Mouse (Mus musculus): Measurements from ENCODE around the gene Limch1. TPM values are rescaled to one million over a fixed set of nuclear protein-coding genes. Genes with fewer than 3 reads are reported as not detected.

Gene Limch1
- polyA plus RNA-seq, 1 experiment from 2014 or later = 16.1 TPM

- Histone ChIP-seq H3K4me2 (ENCODE audit: low read length) (no peak overlapping the region), H3K27ac (ENCODE audit: low read depth) (no peak overlapping the region), H3K9ac (ENCODE audit: low read length) (no peak overlapping the region), H3K4me3 (ENCODE audit: low read depth, low read length) (no peak overlapping the region), H3K27me3 (replicated peaks; ENCODE audit: control insufficient read depth, insufficient read depth, low read length) (no peaks in the 10 kb centered on the region), H3K36me3 (ENCODE audit: control insufficient read depth, insufficient read depth, low read length) (no peaks in the 10 kb centered on the region), H3K4me1 (replicated peaks; ENCODE audit: control insufficient read depth, insufficient read depth, low read length) (no peaks in the 10 kb centered on the region), H3K9me3 (ENCODE audit: control insufficient read depth, low read length) (no peaks in the 10 kb centered on the region)
- DNase-seq (ENCODE audit: low spot score) = no peak
- no peak for ATAC-seq (replicated peaks; ENCODE audit: low FRiP score, low TSS enrichment, low read depth)
- WGBS = 27% methylated on average over 6 of the region's 6 CpGs
These were observed 89.1 kb downstream of the Limch1 start for GRCm38 (mm10) chr5:66834756-66835155.

- Histone ChIP-seq H3K27me3 (replicated peaks; ENCODE audit: control insufficient read depth, insufficient read depth, low read length) (no peaks in the 10 kb centered on the region), H3K36me3 (ENCODE audit: control insufficient read depth, insufficient read depth, low read length) (no peaks in the 10 kb centered on the region), H3K4me3 (ENCODE audit: low read depth, low read length) (no peak overlapping the region), H3K4me1 (replicated peaks; ENCODE audit: control insufficient read depth, insufficient read depth, low read length) (no peaks in the 10 kb centered on the region), H3K9me3 (ENCODE audit: control insufficient read depth, low read length) (no peaks in the 10 kb centered on the region), H3K27ac (ENCODE audit: low read depth) (no peak overlapping the region), H3K9ac (ENCODE audit: low read length) (no peak overlapping the region), H3K4me2 (ENCODE audit: low read length) (no peak overlapping the region)
- ATAC-seq (replicated peaks; ENCODE audit: low FRiP score, low TSS enrichment, low read depth) = no peak
- 91% methylated on average over 4 of the region's 4 CpGs for WGBS
- no peak for DNase-seq (ENCODE audit: low spot score)
These were observed 91.3 kb downstream of the Limch1 start for GRCm38 (mm10) chr5:66836892-66837291.

GRCm38 (mm10) chr5:66841971-66842370 lies 96.3 kb downstream of the Limch1 start:
- no peak overlapping the region for H3K27ac ChIP-seq (ENCODE audit: low read depth)
- H3K4me1 ChIP-seq (replicated peaks; ENCODE audit: control insufficient read depth, insufficient read depth, low read length) = no peaks in the 10 kb centered on the region
- WGBS = 93% methylated on average over 2 of the region's 2 CpGs
- H3K27me3 ChIP-seq (replicated peaks; ENCODE audit: control insufficient read depth, insufficient read depth, low read length) = no peaks in the 10 kb centered on the region
- DNase-seq (ENCODE audit: low spot score) = no peak
- H3K9ac ChIP-seq (ENCODE audit: low read length) = no peak overlapping the region
- H3K36me3 ChIP-seq (ENCODE audit: control insufficient read depth, insufficient read depth, low read length) = no peaks in the 10 kb centered on the region
- no peak overlapping the region for H3K4me3 ChIP-seq (ENCODE audit: low read depth, low read length)
- no peaks in the 10 kb centered on the region for H3K9me3 ChIP-seq (ENCODE audit: control insufficient read depth, low read length)
- ATAC-seq (replicated peaks; ENCODE audit: low FRiP score, low TSS enrichment, low read depth) = no peak
- no peak overlapping the region for H3K4me2 ChIP-seq (ENCODE audit: low read length)

GRCm38 (mm10) chr5:66842776-66843175 lies 97.1 kb downstream of the Limch1 start:
- no peak for ATAC-seq (replicated peaks; ENCODE audit: low FRiP score, low TSS enrichment, low read depth)
- 88% methylated on average over 5 of the region's 5 CpGs for WGBS
- no peak for DNase-seq (ENCODE audit: low spot score)

GRCm38 (mm10) chr5:66848136-66848535 lies 102.5 kb downstream of the Limch1 start:
- Histone ChIP-seq H3K9ac (ENCODE audit: low read length) (no peak overlapping the region), H3K27ac (ENCODE audit: low read depth) (no peak overlapping the region), H3K9me3 (ENCODE audit: control insufficient read depth, low read length) (no peaks in the 10 kb centered on the region), H3K4me3 (ENCODE audit: low read depth, low read length) (no peak overlapping the region), H3K4me1 (replicated peaks; ENCODE audit: control insufficient read depth, insufficient read depth, low read length) (no peaks in the 10 kb centered on the region), H3K27me3 (replicated peaks; ENCODE audit: control insufficient read depth, insufficient read depth, low read length) (no peaks in the 10 kb centered on the region), H3K36me3 (ENCODE audit: control insufficient read depth, insufficient read depth, low read length) (no peaks in the 10 kb centered on the region), H3K4me2 (ENCODE audit: low read length) (no peak overlapping the region)
- DNase-seq (ENCODE audit: low spot score) = no peak
- no peak for ATAC-seq (replicated peaks; ENCODE audit: low FRiP score, low TSS enrichment, low read depth)
- WGBS = 67% methylated on average over 7 of the region's 7 CpGs

More at GRCm38 (mm10) chr5:66842776-66843175, 97.1 kb downstream of the Limch1 start:
- Histone ChIP-seq H3K9ac (ENCODE audit: low read length) (no peak overlapping the region), H3K36me3 (ENCODE audit: control insufficient read depth, insufficient read depth, low read length) (no peaks in the 10 kb centered on the region), H3K9me3 (ENCODE audit: control insufficient read depth, low read length) (no peaks in the 10 kb centered on the region), H3K27me3 (replicated peaks; ENCODE audit: control insufficient read depth, insufficient read depth, low read length) (no peaks in the 10 kb centered on the region), H3K4me3 (ENCODE audit: low read depth, low read length) (no peak overlapping the region), H3K4me1 (replicated peaks; ENCODE audit: control insufficient read depth, insufficient read depth, low read length) (no peaks in the 10 kb centered on the region), H3K27ac (ENCODE audit: low read depth) (no peak overlapping the region), H3K4me2 (ENCODE audit: low read length) (no peak overlapping the region)

- Histone ChIP-seq H3K27me3 (replicated peaks; ENCODE audit: control insufficient read depth, insufficient read depth, low read length) (no peaks in the 10 kb centered on the region), H3K9me3 (ENCODE audit: control insufficient read depth, low read length) (no peaks in the 10 kb centered on the region), H3K4me1 (replicated peaks; ENCODE audit: control insufficient read depth, insufficient read depth, low read length) (no peaks in the 10 kb centered on the region), H3K9ac (ENCODE audit: low read length) (no peak overlapping the region), H3K4me3 (ENCODE audit: low read depth, low read length) (no peak overlapping the region), H3K36me3 (ENCODE audit: control insufficient read depth, insufficient read depth, low read length) (no peaks in the 10 kb centered on the region), H3K27ac (ENCODE audit: low read depth) (no peak overlapping the region), H3K4me2 (ENCODE audit: low read length) (no peak overlapping the region)
- DNase-seq (ENCODE audit: low spot score) (no peak), ATAC-seq (replicated peaks; ENCODE audit: low FRiP score, low TSS enrichment, low read depth) (no peak)
- 68% methylated on average over 4 of the region's 4 CpGs for WGBS
These were observed 103.5 kb downstream of the Limch1 start for GRCm38 (mm10) chr5:66849148-66849547.

- 80% methylated on average over 11 of the region's 11 CpGs for WGBS
- Histone ChIP-seq H3K27me3 (replicated peaks; ENCODE audit: control insufficient read depth, insufficient read depth, low read length) (no peaks in the 10 kb centered on the region), H3K9ac (ENCODE audit: low read length) (no peak overlapping the region), H3K4me3 (ENCODE audit: low read depth, low read length) (no peak overlapping the region), H3K9me3 (ENCODE audit: control insufficient read depth, low read length) (no peaks in the 10 kb centered on the region), H3K4me1 (replicated peaks; ENCODE audit: control insufficient read depth, insufficient read depth, low read length) (peaks cover 6% of the 10 kb centered on the region), H3K36me3 (ENCODE audit: control insufficient read depth, insufficient read depth, low read length) (no peaks in the 10 kb centered on the region), H3K4me2 (ENCODE audit: low read length) (no peak overlapping the region), H3K27ac (ENCODE audit: low read depth) (no peak overlapping the region)
- DNase-seq (ENCODE audit: low spot score) = no peak
- no peak for ATAC-seq (replicated peaks; ENCODE audit: low FRiP score, low TSS enrichment, low read depth)
These were observed 105.2 kb downstream of the Limch1 start for GRCm38 (mm10) chr5:66850721-66851251.

- peaks cover 6% of the 10 kb centered on the region for H3K4me1 ChIP-seq (replicated peaks; ENCODE audit: control insufficient read depth, insufficient read depth, low read length)
- DNase-seq (ENCODE audit: low spot score) (no peak), ATAC-seq (replicated peaks; ENCODE audit: low FRiP score, low TSS enrichment, low read depth) (no peak)
- no peak overlapping the region for H3K27ac ChIP-seq (ENCODE audit: low read depth)
- no peak overlapping the region for H3K9ac ChIP-seq (ENCODE audit: low read length)
- H3K4me2 ChIP-seq (ENCODE audit: low read length) = no peak overlapping the region
- H3K27me3 ChIP-seq (replicated peaks; ENCODE audit: control insufficient read depth, insufficient read depth, low read length) = no peaks in the 10 kb centered on the region
- H3K36me3 ChIP-seq (ENCODE audit: control insufficient read depth, insufficient read depth, low read length) = no peaks in the 10 kb centered on the region
- no peak overlapping the region for H3K4me3 ChIP-seq (ENCODE audit: low read depth, low read length)
- 87% methylated on average over 5 of the region's 5 CpGs for WGBS
- H3K9me3 ChIP-seq (ENCODE audit: control insufficient read depth, low read length) = no peaks in the 10 kb centered on the region
These were observed 106.1 kb downstream of the Limch1 start for GRCm38 (mm10) chr5:66851708-66852107.

- DNase-seq (ENCODE audit: low spot score) (no peak), ATAC-seq (replicated peaks; ENCODE audit: low FRiP score, low TSS enrichment, low read depth) (no peak)
- Histone ChIP-seq H3K27me3 (replicated peaks; ENCODE audit: control insufficient read depth, insufficient read depth, low read length) (no peaks in the 10 kb centered on the region), H3K4me2 (ENCODE audit: low read length) (no peak overlapping the region), H3K4me1 (replicated peaks; ENCODE audit: control insufficient read depth, insufficient read depth, low read length) (peaks cover 6% of the 10 kb centered on the region), H3K4me3 (ENCODE audit: low read depth, low read length) (no peak overlapping the region), H3K9ac (ENCODE audit: low read length) (no peak overlapping the region), H3K27ac (ENCODE audit: low read depth) (no peak overlapping the region), H3K36me3 (ENCODE audit: control insufficient read depth, insufficient read depth, low read length) (no peaks in the 10 kb centered on the region), H3K9me3 (ENCODE audit: control insufficient read depth, low read length) (no peaks in the 10 kb centered on the region)
- 92% methylated on average over 5 of the region's 5 CpGs for WGBS
These were observed 108.6 kb downstream of the Limch1 start for GRCm38 (mm10) chr5:66854263-66854662.
